Mouse (Mus musculus) kidney, postnatal 10 days (tissue): ENCODE measurements around the gene Dixdc1.
A peak's percentile ranks its signal among the peaks of the same experiment; 100 is the strongest.

Experiments
- DNase-seq: peaks from one replicate; pipeline ENCODE4 v3.0.0; 2021; ENCODE audit warnings: mixed read lengths

Gene Dixdc1

GRCm38 (mm10) chr9:50738914-50739870, at the start of gene Dixdc1:
Gene Dixdc1 (minus strand): TSS chr9:50739517.
- peak; percentile 96 for DNase-seq

GRCm38 (mm10) chr9:50782155-50782554, 42.8 kb upstream of the Dixdc1 start:
- peak; percentile 55 for DNase-seq

GRCm38 (mm10) chr9:50776162-50776760, 36.9 kb upstream of the Dixdc1 start:
- DNase-seq: no peak

- no peak for DNase-seq
Observed at GRCm38 (mm10) chr9:50775662-50776126, 36.4 kb upstream of the Dixdc1 start.

GRCm38 (mm10) chr9:50774991-50775612, 35.8 kb upstream of the Dixdc1 start, which contains the start of the genes Alg9 and 1110032A03Rik:
Gene Alg9 (plus strand): TSS chr9:50775019.
Gene 1110032A03Rik (minus strand): TSS chr9:50775520.
- peak; percentile 94 for DNase-seq

- no peak for DNase-seq
Observed at GRCm38 (mm10) chr9:50774026-50774462, 34.7 kb upstream of the Dixdc1 start.

GRCm38 (mm10) chr9:50770011-50770410, 30.7 kb upstream of the Dixdc1 start:
- no peak for DNase-seq

- peak; percentile 99 for DNase-seq
Observed at GRCm38 (mm10) chr9:50768107-50769002, 29.0 kb upstream of the Dixdc1 start, which contains the start of gene Fdxacb1. Gene Fdxacb1 (plus strand): TSS chr9:50768236.

GRCm38 (mm10) chr9:50767531-50768106, 28.3 kb upstream of the Dixdc1 start:
- DNase-seq: no peak

GRCm38 (mm10) chr9:50763331-50763730, 24.0 kb upstream of the Dixdc1 start:
- peak; percentile 44 for DNase-seq

GRCm38 (mm10) chr9:50761520-50762243, 22.4 kb upstream of the Dixdc1 start:
- DNase-seq: no peak

- no peak for DNase-seq
Observed at GRCm38 (mm10) chr9:50756711-50757110, 17.4 kb upstream of the Dixdc1 start.

GRCm38 (mm10) chr9:50753947-50754346, 14.6 kb upstream of the Dixdc1 start:
- no peak for DNase-seq

- DNase-seq: peak; percentile 85
Observed at GRCm38 (mm10) chr9:50752784-50753615, 13.7 kb upstream of the Dixdc1 start.

- DNase-seq: peak; percentile 61
Observed at GRCm38 (mm10) chr9:50752054-50752602, 12.8 kb upstream of the Dixdc1 start, which contains the start of gene Hspb2. Gene Hspb2 (minus strand): TSS chr9:50752354.

GRCm38 (mm10) chr9:50751323-50751722, 12.0 kb upstream of the Dixdc1 start, which contains the start of gene Cryab:
Gene Cryab (plus strand): TSS chr9:50751325.
- DNase-seq: no peak

- DNase-seq: no peak
Observed at GRCm38 (mm10) chr9:50750706-50751105, 11.4 kb upstream of the Dixdc1 start.

GRCm38 (mm10) chr9:50746214-50746677, 6.9 kb upstream of the Dixdc1 start, which contains the start of gene 2310030G06Rik:
Gene 2310030G06Rik (minus strand): TSS chr9:50746536.
- DNase-seq: peak; percentile 80

GRCm38 (mm10) chr9:50745806-50746205, 6.5 kb upstream of the Dixdc1 start:
- DNase-seq: no peak
